Mouse (Mus musculus): Measurements from ENCODE around the gene Ccr4. TPM values are rescaled to one million over a fixed set of nuclear protein-coding genes. Genes with fewer than 3 reads are reported as not detected.

The Ccr4 gene
- polyA plus RNA-seq, 1 experiment from 2014 or later: not detected

DNA sequence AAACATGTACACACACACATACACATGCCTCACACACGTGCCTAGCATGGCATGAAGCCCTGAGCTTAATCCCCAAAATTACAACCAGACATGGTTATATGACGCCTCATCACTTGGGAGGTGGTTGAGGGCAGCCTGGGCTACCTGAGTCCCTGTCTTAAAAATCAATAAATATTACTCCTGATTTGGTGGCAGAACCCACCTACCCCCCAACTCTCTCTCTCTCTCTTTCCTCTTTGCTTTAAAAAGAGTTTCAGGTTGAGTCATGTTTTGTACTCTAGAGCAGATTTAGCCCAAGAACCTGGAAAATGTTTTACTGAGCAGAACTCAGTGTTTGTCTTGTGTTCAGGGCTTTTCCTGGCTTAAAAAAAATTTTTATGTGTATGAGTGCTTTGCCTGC lies 49.3 kb downstream of the Ccr4 start:
- Histone ChIP-seq H3K9ac (ENCODE audit: low read length) (no peak overlapping the region), H3K4me2 (ENCODE audit: low read depth, low read length, severe bottlenecking) (no peak overlapping the region), H3K36me3 (ENCODE audit: control insufficient read depth, insufficient read depth, low read length) (no peaks in the 10 kb centered on the region; the same call in 1 of the 2 replicates), H3K4me3 (ENCODE audit: low read depth, low read length) (no peak overlapping the region), H3K4me1 (replicated peaks; ENCODE audit: control insufficient read depth, insufficient read depth, low read length) (no peaks in the 10 kb centered on the region), H3K27ac (ENCODE audit: low read depth, low read length) (no peak overlapping the region), H3K9me3 (ENCODE audit: control insufficient read depth, low read length) (no peaks in the 10 kb centered on the region), H3K27me3 (ENCODE audit: control insufficient read depth, insufficient read depth, low read length) (no peaks in the 10 kb centered on the region)
- 93% methylated on average over 2 of the region's 2 CpGs for WGBS
- no peak for DNase-seq (ENCODE audit: low spot score)
- ATAC-seq (replicated peaks; ENCODE audit: low FRiP score): no peak

DNA sequence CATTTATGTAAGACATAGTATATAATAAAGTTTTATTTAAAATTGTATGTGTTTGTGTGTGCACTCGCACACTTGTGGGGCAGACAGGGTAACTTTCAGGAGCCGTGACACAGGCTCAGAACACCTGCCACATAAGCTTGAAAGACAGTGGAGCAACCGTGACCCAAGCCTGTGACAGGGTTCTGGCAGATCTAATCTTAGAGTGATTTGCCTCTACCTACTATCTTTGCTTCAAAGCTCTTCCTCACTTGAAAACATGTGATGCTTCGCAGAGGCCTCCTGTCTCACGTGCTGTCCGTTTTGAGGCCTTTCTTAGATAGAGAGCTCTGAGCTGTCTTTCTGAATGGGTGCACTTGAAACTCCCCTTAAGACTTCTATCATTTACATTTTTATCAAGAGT lies 52.3 kb downstream of the Ccr4 start:
- no peak overlapping the region for H3K4me2 ChIP-seq (ENCODE audit: low read depth, low read length, severe bottlenecking)
- H3K9ac ChIP-seq (ENCODE audit: low read length): no peak overlapping the region
- H3K4me3 ChIP-seq (ENCODE audit: low read depth, low read length): no peak overlapping the region
- H3K27me3 ChIP-seq (ENCODE audit: control insufficient read depth, insufficient read depth, low read length): no peaks in the 10 kb centered on the region
- ATAC-seq (replicated peaks; ENCODE audit: low FRiP score) (no peak), DNase-seq (ENCODE audit: low spot score) (no peak)
- H3K9me3 ChIP-seq (ENCODE audit: control insufficient read depth, low read length): no peaks in the 10 kb centered on the region
- no peaks in the 10 kb centered on the region; the same call in 1 of the 2 replicates for H3K36me3 ChIP-seq (ENCODE audit: control insufficient read depth, insufficient read depth, low read length)
- 85% methylated on average over 6 of the region's 6 CpGs for WGBS
- no peak overlapping the region for H3K27ac ChIP-seq (ENCODE audit: low read depth, low read length)
- H3K4me1 ChIP-seq (replicated peaks; ENCODE audit: control insufficient read depth, insufficient read depth, low read length): no peaks in the 10 kb centered on the region

- H3K4me2 ChIP-seq (ENCODE audit: low read depth, low read length, severe bottlenecking): no peak overlapping the region
- no peaks in the 10 kb centered on the region for H3K9me3 ChIP-seq (ENCODE audit: control insufficient read depth, low read length)
- H3K4me1 ChIP-seq (replicated peaks; ENCODE audit: control insufficient read depth, insufficient read depth, low read length): no peaks in the 10 kb centered on the region
- no peaks in the 10 kb centered on the region for H3K27me3 ChIP-seq (ENCODE audit: control insufficient read depth, insufficient read depth, low read length)
- no peak overlapping the region for H3K27ac ChIP-seq (ENCODE audit: low read depth, low read length)
- H3K4me3 ChIP-seq (ENCODE audit: low read depth, low read length): no peak overlapping the region
- no peaks in the 10 kb centered on the region for H3K36me3 ChIP-seq (ENCODE audit: control insufficient read depth, insufficient read depth, low read length)
- DNase-seq (ENCODE audit: low spot score): no peak
- no peak for ATAC-seq (replicated peaks; ENCODE audit: low FRiP score)
- H3K9ac ChIP-seq (ENCODE audit: low read length): no peak overlapping the region
- 88% methylated on average over 7 of the region's 7 CpGs for WGBS
Measured at GRCm38 (mm10) chr9:114451615-114452014, 53.1 kb downstream of the Ccr4 start.

DNA sequence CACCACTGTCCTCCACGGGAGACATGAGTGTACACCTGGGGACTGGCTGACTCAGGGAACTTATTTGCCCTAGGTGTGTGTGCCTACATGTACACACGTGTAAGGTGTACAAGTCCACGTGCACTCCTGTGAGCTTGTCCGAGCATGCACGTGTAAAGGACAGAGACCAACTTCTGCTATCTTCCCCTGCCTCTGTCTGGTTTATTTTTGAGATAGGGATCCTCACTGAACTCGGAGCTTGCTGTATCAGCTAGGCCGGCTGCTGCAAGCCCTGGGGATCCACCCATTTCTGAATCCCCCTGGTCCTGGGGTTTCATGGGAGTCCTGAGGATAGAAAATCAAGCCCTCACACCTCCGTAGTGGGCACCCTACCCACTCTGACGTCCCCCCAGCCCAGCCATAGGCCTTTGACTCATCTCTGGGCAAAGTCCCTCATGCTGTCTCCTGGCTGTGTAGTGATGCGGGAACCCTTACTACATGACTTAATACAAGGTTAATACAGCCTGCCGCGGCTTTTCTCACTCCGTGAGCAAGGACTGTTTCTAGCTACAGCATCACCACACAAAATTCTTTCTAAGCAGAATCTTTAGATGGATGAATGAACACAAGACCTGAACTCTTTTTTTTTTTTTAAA lies 55.5 kb downstream of the Ccr4 start:
- WGBS: 88% methylated on average over 13 of the region's 13 CpGs
- no peak overlapping the region for H3K4me3 ChIP-seq (ENCODE audit: low read depth, low read length)
- no peak overlapping the region for H3K4me2 ChIP-seq (ENCODE audit: low read depth, low read length, severe bottlenecking)
- DNase-seq (ENCODE audit: low spot score): no peak
- ATAC-seq (replicated peaks; ENCODE audit: low FRiP score): no peak
- no peak overlapping the region for H3K9ac ChIP-seq (ENCODE audit: low read length)
- H3K9me3 ChIP-seq (ENCODE audit: control insufficient read depth, low read length): no peaks in the 10 kb centered on the region
- H3K27ac ChIP-seq (ENCODE audit: low read depth, low read length): no peak overlapping the region
- H3K27me3 ChIP-seq (ENCODE audit: control insufficient read depth, insufficient read depth, low read length): no peaks in the 10 kb centered on the region
- no peaks in the 10 kb centered on the region for H3K36me3 ChIP-seq (ENCODE audit: control insufficient read depth, insufficient read depth, low read length)
- H3K4me1 ChIP-seq (replicated peaks; ENCODE audit: control insufficient read depth, insufficient read depth, low read length): no peaks in the 10 kb centered on the region

- Histone ChIP-seq H3K36me3 (ENCODE audit: control insufficient read depth, insufficient read depth, low read length) (no peaks in the 10 kb centered on the region), H3K4me3 (ENCODE audit: low read depth, low read length) (no peak overlapping the region), H3K4me1 (replicated peaks; ENCODE audit: control insufficient read depth, insufficient read depth, low read length) (no peaks in the 10 kb centered on the region), H3K4me2 (ENCODE audit: low read depth, low read length, severe bottlenecking) (no peak overlapping the region), H3K27me3 (ENCODE audit: control insufficient read depth, insufficient read depth, low read length) (no peaks in the 10 kb centered on the region), H3K27ac (ENCODE audit: low read depth, low read length) (no peak overlapping the region), H3K9ac (ENCODE audit: low read length) (no peak overlapping the region), H3K9me3 (ENCODE audit: control insufficient read depth, low read length) (no peaks in the 10 kb centered on the region)
- no peak for ATAC-seq (replicated peaks; ENCODE audit: low FRiP score)
- no peak for DNase-seq (ENCODE audit: low spot score)
- 86% methylated on average over 5 of the region's 5 CpGs for WGBS
Measured at GRCm38 (mm10) chr9:114448700-114449099, 56.0 kb downstream of the Ccr4 start.

GRCm38 (mm10) chr9:114446887-114447286 lies 57.8 kb downstream of the Ccr4 start:
- H3K4me1 ChIP-seq (replicated peaks; ENCODE audit: control insufficient read depth, insufficient read depth, low read length): no peaks in the 10 kb centered on the region
- no peaks in the 10 kb centered on the region for H3K27me3 ChIP-seq (ENCODE audit: control insufficient read depth, insufficient read depth, low read length)
- no peak overlapping the region for H3K4me3 ChIP-seq (ENCODE audit: low read depth, low read length)
- H3K27ac ChIP-seq (ENCODE audit: low read depth, low read length): no peak overlapping the region
- no peak overlapping the region for H3K9ac ChIP-seq (ENCODE audit: low read length)
- no peak overlapping the region for H3K4me2 ChIP-seq (ENCODE audit: low read depth, low read length, severe bottlenecking)
- no peaks in the 10 kb centered on the region for H3K36me3 ChIP-seq (ENCODE audit: control insufficient read depth, insufficient read depth, low read length)
- H3K9me3 ChIP-seq (ENCODE audit: control insufficient read depth, low read length): no peaks in the 10 kb centered on the region
- ATAC-seq (replicated peaks; ENCODE audit: low FRiP score) (no peak), DNase-seq (ENCODE audit: low spot score) (no peak)
- WGBS: 96% methylated on average over 8 of the region's 8 CpGs

DNA sequence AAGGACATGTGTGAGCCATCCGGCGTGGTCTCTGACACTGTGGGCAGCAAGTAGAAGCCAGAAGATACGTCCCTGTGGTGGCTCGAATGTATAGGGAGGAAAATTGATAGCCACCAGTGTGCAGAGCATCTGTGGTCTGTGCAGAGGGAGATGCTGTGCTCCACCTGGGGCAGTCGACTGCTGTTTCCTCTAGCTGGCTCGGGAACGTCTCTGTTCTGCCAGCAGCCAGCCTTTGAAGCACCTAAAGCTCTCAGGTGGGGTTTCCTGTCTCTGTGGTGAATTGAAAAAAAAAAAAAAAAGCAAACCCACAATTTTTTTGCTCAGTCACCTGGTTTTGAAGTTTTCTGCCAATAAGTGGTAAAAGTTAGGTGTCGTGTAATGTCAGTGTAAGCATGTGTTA lies 61.4 kb downstream of the Ccr4 start:
- Histone ChIP-seq H3K4me2 (ENCODE audit: low read depth, low read length, severe bottlenecking) (no peak overlapping the region), H3K36me3 (ENCODE audit: control insufficient read depth, insufficient read depth, low read length) (no peaks in the 10 kb centered on the region), H3K4me1 (replicated peaks; ENCODE audit: control insufficient read depth, insufficient read depth, low read length) (no peaks in the 10 kb centered on the region), H3K9ac (ENCODE audit: low read length) (no peak overlapping the region), H3K9me3 (ENCODE audit: control insufficient read depth, low read length) (no peaks in the 10 kb centered on the region), H3K27me3 (ENCODE audit: control insufficient read depth, insufficient read depth, low read length) (no peaks in the 10 kb centered on the region), H3K27ac (ENCODE audit: low read depth, low read length) (no peak overlapping the region), H3K4me3 (ENCODE audit: low read depth, low read length) (no peak overlapping the region)
- ATAC-seq (replicated peaks; ENCODE audit: low FRiP score) (no peak), DNase-seq (ENCODE audit: low spot score) (no peak)
- 95% methylated on average over 8 of the region's 8 CpGs for WGBS

- DNase-seq (ENCODE audit: low spot score): no peak
- Histone ChIP-seq H3K27me3 (ENCODE audit: control insufficient read depth, insufficient read depth, low read length) (no peaks in the 10 kb centered on the region), H3K27ac (ENCODE audit: low read depth, low read length) (no peak overlapping the region), H3K4me1 (replicated peaks; ENCODE audit: control insufficient read depth, insufficient read depth, low read length) (no peaks in the 10 kb centered on the region), H3K4me3 (ENCODE audit: low read depth, low read length) (no peak overlapping the region), H3K9ac (ENCODE audit: low read length) (no peak overlapping the region), H3K36me3 (ENCODE audit: control insufficient read depth, insufficient read depth, low read length) (no peaks in the 10 kb centered on the region), H3K4me2 (ENCODE audit: low read depth, low read length, severe bottlenecking) (no peak overlapping the region), H3K9me3 (ENCODE audit: control insufficient read depth, low read length) (no peaks in the 10 kb centered on the region)
- no peak for ATAC-seq (replicated peaks; ENCODE audit: low FRiP score)
- WGBS: 85% methylated on average over 9 of the region's 9 CpGs
Measured at GRCm38 (mm10) chr9:114442893-114443292, 61.8 kb downstream of the Ccr4 start.

DNA sequence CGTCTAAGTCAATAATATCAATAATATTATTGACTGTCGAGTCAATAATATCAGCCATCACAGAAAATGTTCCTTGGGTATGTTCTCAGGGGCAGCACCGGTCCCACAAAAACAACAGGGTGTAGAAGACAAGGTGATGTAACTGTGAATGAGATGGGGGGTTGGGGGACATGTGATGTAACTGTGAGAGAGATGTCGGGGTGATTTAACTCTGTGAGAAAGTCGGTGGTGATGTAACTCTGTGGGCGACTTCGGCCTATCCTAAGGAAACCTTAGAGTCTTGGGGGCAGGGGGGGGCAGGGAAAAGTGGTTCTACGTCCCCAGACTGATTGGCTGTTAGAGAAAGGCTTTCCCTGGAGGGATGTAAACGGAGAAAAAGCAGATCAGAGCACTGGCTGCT lies 62.5 kb downstream of the Ccr4 start:
- H3K4me2 ChIP-seq (ENCODE audit: low read depth, low read length, severe bottlenecking): no peak overlapping the region
- no peak for ATAC-seq (replicated peaks; ENCODE audit: low FRiP score)

More for the DNA sequence above, 62.5 kb downstream of the Ccr4 start:
- 92% methylated on average over 9 of the region's 9 CpGs for WGBS
- Histone ChIP-seq H3K9ac (ENCODE audit: low read length) (no peak overlapping the region), H3K4me3 (ENCODE audit: low read depth, low read length) (no peak overlapping the region), H3K27me3 (ENCODE audit: control insufficient read depth, insufficient read depth, low read length) (no peaks in the 10 kb centered on the region), H3K4me1 (replicated peaks; ENCODE audit: control insufficient read depth, insufficient read depth, low read length) (no peaks in the 10 kb centered on the region), H3K9me3 (ENCODE audit: control insufficient read depth, low read length) (no peaks in the 10 kb centered on the region), H3K27ac (ENCODE audit: low read depth, low read length) (no peak overlapping the region), H3K36me3 (ENCODE audit: control insufficient read depth, insufficient read depth, low read length) (no peaks in the 10 kb centered on the region)
- DNase-seq (ENCODE audit: low spot score): no peak
